Mouse (Mus musculus): ENCODE data around the gene Anks6.

Gene Anks6

DNA sequence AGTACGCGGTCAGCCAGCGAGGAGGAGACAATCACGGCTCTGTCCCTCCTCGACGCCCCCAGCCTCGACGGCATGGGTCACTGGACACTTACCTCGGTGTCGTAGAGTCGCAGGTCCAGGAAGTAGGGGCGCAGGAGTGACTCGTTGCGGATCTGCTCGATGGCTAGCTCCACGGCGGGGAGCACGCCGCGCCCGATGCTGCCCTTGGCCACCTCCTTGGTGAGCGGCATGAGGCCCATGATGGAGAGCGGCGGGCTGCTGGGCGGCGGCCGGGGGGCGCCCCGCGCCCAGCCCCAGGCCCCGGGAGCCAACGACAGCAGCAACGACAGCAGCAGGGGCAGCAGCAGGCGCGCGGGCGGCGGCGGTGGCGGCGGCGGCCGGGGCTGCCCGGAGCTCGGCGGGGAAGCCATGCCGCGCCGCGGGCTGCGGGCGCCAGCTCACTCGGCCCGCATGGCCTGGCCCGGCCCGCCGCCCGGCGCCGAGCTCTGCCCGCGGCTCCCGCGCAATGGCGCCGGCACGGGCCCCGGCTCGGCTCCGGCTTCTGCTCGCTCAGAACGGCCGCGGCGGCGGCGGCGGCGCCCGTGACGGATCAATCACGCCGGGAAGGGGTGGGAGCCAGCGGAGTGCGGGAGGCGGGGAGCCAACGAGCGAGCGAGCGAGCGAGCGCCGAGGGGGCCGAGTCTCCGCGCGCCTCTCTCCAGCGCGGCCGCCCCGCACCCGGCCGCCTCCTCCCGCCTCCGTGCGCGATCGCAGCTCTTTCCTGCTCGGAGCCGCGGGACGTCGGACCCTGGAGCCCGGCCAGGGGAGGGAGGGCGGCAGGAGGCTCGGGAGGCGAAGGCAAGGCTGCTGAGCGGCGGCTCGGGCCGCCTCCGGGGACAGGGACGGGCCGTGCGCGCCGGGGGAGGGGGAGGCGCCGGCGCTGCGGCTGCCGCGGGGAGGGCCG is 65.9 kb downstream of the Anks6 start, which contains the start of gene Gabbr2:
TSS of gene Gabbr2 (minus strand) at position 858 of the 943 bp plus-strand sequence.
- DNase-seq (ENCODE audit: extremely low read depth, low read depth, low spot score): no peak

DNA sequence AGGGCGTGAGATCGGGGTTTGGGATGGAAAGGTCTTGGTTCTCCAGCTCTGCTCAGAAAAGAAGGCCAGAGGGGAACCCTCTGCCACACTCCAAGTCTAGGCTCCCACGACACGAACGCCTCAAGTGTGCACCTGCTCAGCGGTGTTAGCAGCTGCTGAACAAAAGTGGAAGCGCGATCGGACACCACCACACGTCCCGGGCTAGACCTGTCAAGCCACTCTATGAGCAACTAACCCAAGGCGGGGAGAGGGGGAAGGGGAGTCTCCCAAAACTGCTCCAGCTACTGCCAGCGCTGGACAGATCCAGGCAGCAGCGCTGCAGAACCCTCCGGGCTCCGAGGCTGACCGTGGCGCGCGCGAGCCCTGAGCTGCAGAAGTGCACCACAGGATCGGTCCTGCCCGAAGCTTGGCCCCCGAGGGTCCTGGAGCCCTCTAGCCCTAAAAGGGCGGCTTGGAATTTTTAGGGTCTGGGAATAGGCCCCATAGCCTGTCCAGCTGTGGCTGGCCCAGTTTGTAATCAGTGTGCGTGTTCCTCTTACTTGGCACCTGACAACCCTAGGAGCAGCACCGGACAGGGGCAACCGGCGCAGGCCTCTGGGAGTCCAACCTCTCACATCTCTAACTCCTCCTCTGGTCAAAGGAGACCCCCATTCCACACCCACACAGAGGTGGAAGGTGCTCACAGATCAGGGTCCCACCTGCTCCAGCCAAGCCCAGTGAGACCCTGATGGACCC is 66.8 kb downstream of the Anks6 start:
- DNase-seq (ENCODE audit: extremely low read depth, low read depth, low spot score): no peak

DNA sequence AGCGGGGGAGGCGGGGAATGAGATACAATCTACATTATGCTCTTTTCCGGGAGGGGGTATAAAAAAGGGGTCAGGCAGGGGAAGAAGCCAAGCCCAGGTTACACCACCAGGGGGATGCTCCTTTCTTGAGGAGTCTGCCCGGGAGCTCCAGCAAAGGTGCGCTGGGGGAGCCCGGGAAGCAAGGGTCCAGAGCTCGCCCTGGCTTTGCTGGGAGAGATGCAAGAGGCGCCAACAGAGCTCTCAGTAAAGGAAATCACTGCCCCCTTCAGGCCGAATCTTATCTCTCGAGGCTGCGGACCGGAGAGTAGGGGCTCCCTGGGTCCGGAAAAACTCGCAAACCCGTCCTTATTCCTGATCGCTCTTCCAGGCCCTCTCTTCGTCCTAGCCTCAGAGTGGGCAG is 67.4 kb downstream of the Anks6 start:
- no peak for DNase-seq (ENCODE audit: extremely low read depth, low read depth, low spot score)

DNA sequence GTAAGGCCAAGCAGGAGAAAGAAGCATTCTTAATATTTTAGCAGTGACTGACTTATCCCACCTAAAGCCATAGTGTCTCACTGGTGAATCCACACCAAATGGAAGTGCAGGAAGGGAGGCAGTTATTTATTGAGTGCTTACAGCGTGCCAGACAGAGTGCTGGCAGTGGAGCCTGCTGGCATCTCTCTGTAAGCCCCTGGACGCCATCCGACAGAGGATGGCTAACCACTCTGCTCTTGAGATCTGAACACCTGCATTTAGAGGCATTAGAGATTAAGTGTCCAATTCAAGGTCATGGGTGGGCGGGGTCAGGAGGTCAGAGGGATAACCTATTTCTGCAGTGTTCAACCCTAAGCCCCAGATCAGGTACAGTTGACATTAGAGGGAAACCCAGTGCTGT is 68.4 kb downstream of the Anks6 start:
- no peak for DNase-seq (ENCODE audit: extremely low read depth, low read depth, low spot score)

DNA sequence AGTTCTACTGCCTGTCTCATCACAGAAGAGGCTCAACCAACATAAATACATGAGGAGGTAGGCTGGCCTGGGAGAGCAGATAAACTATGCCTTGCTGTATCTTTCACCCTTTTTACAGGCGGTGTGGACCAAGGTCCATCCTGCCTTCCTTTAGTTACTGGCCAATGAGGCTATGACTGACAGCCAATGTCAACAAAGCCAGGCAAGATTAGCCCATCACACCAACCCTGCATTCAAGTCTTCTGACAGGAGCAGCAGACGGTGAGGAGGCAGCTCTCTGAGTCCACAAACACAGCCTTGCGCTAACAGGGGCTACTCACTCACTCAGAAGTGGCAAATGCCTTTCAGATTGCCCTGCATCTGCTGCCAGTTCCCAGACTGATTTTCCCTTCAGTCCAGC is 69.0 kb downstream of the Anks6 start:
- no peak for DNase-seq (ENCODE audit: extremely low read depth, low read depth, low spot score)

DNA sequence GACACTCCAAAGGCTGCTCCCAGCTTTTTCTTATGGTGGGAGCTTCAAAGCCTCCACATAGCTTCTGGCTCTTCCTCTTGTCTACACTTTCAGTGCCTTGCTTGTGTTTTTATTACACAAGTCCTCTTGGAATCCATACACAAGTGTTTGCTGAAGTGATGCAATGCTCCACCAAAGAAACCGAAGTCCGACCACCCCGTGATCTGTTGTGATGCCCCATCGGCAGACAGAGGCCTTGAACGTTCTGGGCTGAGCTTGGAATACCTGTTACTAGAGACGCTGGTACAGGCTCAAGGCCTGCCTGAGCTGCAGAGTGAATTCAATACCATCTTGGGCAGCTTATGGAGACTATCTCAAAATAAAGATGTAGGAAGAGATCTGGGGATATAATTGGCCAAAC is 69.4 kb downstream of the Anks6 start:
- no peak for DNase-seq (ENCODE audit: extremely low read depth, low read depth, low spot score)

DNA sequence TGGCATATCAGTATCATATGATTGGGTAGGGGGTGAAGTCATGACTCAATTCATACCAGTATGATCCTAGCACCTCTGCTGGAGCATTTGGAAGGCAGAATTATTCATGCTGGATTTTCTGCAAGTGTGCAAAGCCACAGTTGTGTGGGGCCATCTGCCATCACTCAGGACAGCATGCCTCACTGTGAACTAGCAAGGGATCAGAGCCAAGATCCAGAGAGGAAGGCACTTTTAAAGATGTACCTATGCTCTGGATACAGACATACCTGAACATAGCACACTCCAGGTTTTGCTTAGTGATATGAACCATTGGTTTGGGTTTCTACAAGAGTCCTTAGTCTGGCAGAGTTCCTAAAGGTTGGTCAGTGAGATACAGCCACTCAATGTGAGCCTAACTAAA is 71.2 kb downstream of the Anks6 start:
- no peak for DNase-seq (ENCODE audit: extremely low read depth, low read depth, low spot score)

DNA sequence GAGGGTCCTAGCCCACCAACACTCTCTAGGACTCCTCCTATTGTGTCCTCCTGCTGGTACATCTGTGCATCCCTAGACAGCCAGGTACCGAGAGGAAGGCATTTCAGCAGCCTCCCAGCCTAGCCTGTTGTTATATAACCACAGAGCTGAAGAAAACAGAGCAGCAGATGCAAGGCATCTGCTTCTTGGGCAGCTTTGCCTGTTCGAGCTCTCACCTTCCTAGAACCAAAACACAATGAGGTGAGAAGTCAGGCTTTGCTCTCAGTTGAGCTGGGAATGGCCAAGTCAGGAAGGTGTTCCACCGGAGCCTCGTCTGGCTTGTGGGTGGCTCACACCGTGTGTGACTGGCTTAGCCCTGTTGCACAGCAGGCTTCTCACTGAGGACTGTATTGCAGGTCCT is 74.3 kb downstream of the Anks6 start:
- no peak for DNase-seq (ENCODE audit: extremely low read depth, low read depth, low spot score)

DNA sequence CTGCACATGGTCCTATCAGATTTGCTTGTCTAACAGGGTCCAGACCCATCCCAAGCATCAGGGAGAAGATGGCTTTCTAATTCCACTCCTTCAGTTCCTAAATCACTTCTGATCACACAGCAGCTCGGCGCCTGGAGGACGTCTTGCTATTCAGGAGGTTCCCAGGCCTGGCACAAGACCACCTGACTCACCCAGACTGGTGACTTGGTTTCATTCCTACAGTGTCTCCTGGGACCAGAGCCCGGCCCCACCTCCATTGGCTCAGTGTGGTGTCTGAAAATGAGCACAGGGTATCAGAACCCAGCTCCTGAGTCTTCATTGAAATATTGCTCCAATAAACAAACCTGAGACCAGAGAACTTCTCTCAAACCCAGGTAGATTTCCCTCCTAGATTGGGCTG is 75.1 kb downstream of the Anks6 start:
- DNase-seq (ENCODE audit: extremely low read depth, low read depth, low spot score): no peak

DNA sequence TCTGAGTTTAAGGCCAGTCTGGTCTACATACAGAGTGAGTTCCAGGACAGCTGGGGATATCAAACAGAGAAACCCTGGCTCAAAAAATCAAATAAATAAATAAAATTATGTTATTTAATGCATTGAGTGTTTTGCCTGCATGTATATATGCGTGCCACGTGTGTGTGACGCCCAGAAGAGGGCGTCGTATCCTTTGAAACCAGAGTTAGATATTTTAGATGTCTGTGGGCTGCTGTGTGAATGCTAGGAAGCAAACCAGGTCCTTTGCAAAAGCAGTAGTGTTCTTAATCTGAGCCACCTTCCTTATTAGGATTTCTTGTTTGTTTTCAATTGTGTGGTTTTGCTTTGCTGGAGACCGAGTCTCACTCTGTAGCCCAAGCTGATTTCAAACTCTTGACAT is 78.9 kb downstream of the Anks6 start:
- DNase-seq (ENCODE audit: extremely low read depth, low read depth, low spot score): no peak

DNA sequence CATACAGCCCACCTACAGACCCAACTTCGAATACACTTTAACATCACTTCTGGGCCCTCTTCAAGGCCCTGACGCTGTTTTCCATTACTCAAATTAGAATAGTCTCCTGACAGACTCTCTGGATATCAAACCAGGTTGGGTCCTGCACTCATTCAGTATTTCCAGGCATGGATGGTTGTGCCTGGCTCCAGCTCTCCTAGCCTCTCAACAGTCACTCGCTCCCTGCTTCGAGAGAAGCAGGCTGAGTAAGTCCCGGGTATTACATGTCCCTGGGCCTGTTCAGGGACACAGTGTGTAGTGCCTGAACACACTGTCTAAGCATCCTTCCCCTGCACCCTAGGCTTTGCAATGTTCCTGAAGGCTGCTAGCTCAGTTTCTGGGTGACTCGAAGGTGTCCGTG is 80.1 kb downstream of the Anks6 start:
- DNase-seq (ENCODE audit: extremely low read depth, low read depth, low spot score): no peak

DNA sequence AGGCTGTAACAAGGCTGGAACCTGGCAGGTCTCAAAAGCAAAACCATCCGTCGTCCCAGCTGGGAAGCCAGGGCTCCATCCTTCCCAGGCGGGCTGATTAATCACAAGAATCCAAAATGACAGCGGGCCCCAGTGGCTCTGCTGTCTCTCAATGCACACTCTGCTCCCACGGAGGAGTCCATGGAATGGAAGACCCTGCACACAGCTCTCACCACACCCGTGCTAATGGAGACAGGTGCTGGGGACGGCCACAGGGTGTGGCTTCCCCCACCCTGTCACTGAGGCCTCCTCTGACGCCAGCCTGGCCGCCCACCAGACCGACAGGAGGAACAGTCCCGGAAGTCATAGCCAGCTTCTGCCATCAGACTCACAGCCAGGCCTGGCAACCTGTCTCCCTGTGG is 80.6 kb downstream of the Anks6 start:
- DNase-seq (ENCODE audit: extremely low read depth, low read depth, low spot score): no peak

DNA sequence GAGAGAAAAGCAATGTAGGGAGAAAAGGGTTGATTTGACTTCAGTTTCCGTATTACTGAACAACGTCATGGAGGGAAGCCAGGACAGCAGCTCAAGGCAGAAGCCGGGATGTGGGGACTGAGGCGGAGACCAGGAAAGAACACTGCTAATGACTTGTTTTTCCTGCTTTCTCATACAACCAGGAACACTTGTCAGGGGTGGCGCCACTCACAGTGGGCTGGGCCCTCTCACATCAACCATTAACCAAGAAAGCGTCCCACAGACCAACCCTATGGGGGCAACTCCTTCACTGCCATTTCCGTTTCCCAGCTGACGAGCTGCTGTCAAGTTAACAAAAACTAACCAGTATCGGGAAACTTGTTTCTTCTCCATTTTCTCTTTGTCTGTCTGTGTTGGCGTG is 83.9 kb downstream of the Anks6 start:
- no peak for DNase-seq (ENCODE audit: extremely low read depth, low read depth, low spot score)

DNA sequence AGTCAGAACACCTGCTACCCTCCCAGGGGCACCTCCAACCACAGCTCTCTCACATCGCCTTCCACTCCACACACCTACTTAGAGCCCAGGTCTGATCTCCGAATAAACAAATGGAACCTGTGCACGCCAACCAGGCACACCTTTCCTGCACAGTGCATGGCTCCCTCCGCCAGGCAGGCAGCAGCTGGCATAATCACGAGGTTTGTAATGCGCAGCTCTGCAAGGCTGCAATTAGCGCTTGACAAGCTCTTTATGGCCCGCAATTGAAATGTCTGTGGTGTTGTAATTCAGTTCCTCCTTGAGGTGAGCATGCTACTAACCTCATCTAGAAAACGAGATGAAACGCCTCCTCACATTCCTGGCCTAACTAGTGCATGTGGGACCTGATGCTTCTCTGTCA is 89.2 kb downstream of the Anks6 start:
- no peak for DNase-seq (ENCODE audit: extremely low read depth, low read depth, low spot score)

DNA sequence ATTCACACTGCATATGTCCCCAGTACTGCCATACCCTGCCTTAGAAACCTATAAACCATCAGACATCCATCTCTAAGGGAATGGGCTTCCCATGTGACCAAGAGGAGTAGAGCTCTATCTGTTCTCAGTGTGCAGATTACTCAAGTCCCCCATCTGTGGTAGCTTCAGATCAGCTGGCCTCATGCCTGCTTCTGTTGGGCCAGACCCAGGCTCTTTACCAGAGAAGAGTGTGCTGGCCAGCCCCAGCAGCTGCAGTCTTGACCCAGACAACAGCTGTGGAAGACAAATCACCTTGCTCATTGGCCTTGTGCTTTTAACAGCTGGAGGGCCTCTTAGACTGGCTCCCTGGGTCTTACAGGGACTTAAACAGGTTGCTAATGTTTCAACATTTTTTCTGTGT is 90.7 kb downstream of the Anks6 start:
- DNase-seq (ENCODE audit: extremely low read depth, low read depth, low spot score): no peak

Measured in fat pad, adult 2 months (tissue).